ENCODE assay signal across 26 mouse cellular contexts in the genomic region with DNA sequence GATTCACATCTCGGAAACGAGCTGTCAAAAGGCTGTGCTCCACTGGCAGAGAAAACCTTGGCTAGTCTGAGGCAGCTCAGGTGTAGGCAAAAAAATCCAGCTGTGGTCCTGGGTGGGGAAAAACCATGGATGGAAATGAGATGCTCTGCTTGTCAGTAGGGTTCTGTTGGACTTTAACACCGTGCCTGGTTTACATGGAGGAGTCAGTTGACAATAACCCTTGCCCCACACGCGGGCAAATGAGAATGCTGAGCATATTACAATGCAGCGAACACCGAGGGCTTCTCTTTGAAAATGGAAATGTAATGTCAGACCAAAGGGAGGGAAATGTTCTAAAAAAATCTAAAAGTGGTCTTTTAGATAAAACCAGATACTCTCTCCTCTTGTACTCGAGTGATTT.
DNase-seq lines count a peak whose midpoint lies in the region; ATAC-seq and TF ChIP-seq lines count a peak whose summit lies in the region.
"Had no signal": no experiment of that assay in that cellular context is flagged by ENCODE, and none has a peak within 500 bp of the region (broad histone marks: within the 10 kb centered on the region; RNA-seq: fewer than 3 reads in every experiment).

No protein-coding gene starts in this region.

- 40% methylated on average over 8 of the region's 8 CpGs for WGBS in kidney, postnatal 0 days

- no peaks in the 10 kb centered on the region for H3K36me3 ChIP-seq in ES-Bruce4 (ENCODE audit: control insufficient read depth, insufficient read depth, low read length, poor library complexity, severe bottlenecking)
- no peaks in the 10 kb centered on the region for H3K36me3 ChIP-seq in kidney, postnatal 0 days (ENCODE audit: insufficient read depth, low read length)
- H3K36me3 ChIP-seq: embryonic facial prominence, embryonic 12.5 days; stomach, embryonic 15.5 days had no signal

- no peaks in the 10 kb centered on the region for H3K9me3 ChIP-seq in ES-Bruce4 (replicated peaks; ENCODE audit: control insufficient read depth, insufficient read depth, low read length, poor library complexity, severe bottlenecking)
- H3K9me3 ChIP-seq in kidney, postnatal 0 days (replicated peaks; ENCODE audit: low read length), result no peaks in the 10 kb centered on the region
- H3K9me3 ChIP-seq: embryonic facial prominence, embryonic 12.5 days; stomach, embryonic 15.5 days had no signal

- H3K9ac ChIP-seq in ES-Bruce4 (ENCODE audit: low read depth, poor library complexity, severe bottlenecking), result peak overlapping the region; percentile 35
- no peak overlapping the region for H3K9ac ChIP-seq in kidney, postnatal 0 days (ENCODE audit: low read depth, low read length)
- H3K9ac ChIP-seq: embryonic facial prominence, embryonic 12.5 days; liver, embryonic 14.5 days; stomach, embryonic 15.5 days had no signal

- TF ChIP-seq EP300 in ES-Bruce4 (IDR thresholded peaks at IDR 0.05; ENCODE audit: insufficient read depth, low read depth, low read length), result no peak

- peak; percentile 14 for DNase-seq in kidney, adult 18-20 months
- DNase-seq in kidney, postnatal 10 days, result no peak
- no peak for DNase-seq in kidney, postnatal 0 days (ENCODE audit: low spot score)
- DNase-seq in urinary bladder, postnatal 10 days (ENCODE audit: low spot score), result no peak
- no peak for DNase-seq in thymus, adult 18-20 months
- DNase-seq: adrenal gland, postnatal 14 days; B cell, adult 2 months; cerebellum, adult 11 months; cerebellum, adult 9-10 months; cerebellum, postnatal 36 days; embryo, embryonic 11 days; gastrocnemius, adult 2 months; gastrocnemius, postnatal 36 days; heart, postnatal 14 days; liver; lung, adult 2 months; lung, postnatal 10 days; midbrain, embryonic 14.5 days; thymus, postnatal 25 days had no signal

- peaks cover 12% of the 10 kb centered on the region for H3K4me1 ChIP-seq in ES-Bruce4 (ENCODE audit: control insufficient read depth, insufficient read depth, low read length)
- 0 out of 2 replicates have a peak, but pooled peaks cover 3% of the 10 kb centered on the region for H3K4me1 ChIP-seq in kidney, postnatal 0 days (replicated peaks; ENCODE audit: insufficient read depth, low read length)
- H3K4me1 ChIP-seq: embryonic facial prominence, embryonic 12.5 days; stomach, embryonic 15.5 days had no signal

- no peak for TF ChIP-seq CTCF in ES-Bruce4 (IDR thresholded peaks at IDR 0.05; ENCODE audit: low read depth, low read length)
- no peak for TF ChIP-seq CTCF in kidney, postnatal 0 days (IDR thresholded peaks at IDR 0.05; ENCODE audit: low read depth)

- H3K27me3 ChIP-seq in ES-Bruce4 (ENCODE audit: control insufficient read depth, insufficient read depth, low read length, poor library complexity, severe bottlenecking), result no peaks in the 10 kb centered on the region
- H3K27me3 ChIP-seq in kidney, postnatal 0 days (ENCODE audit: insufficient read depth, low read length), result no peaks in the 10 kb centered on the region
- H3K27me3 ChIP-seq: embryonic facial prominence, embryonic 12.5 days; stomach, embryonic 15.5 days had no signal

- H3K4me3 ChIP-seq in ES-Bruce4 (ENCODE audit: low read depth, low read length), result no peak overlapping the region
- H3K4me3 ChIP-seq in kidney, postnatal 0 days (replicated peaks; ENCODE audit: low read depth, low read length), result no peak overlapping the region
- H3K4me3 ChIP-seq: embryonic facial prominence, embryonic 12.5 days; gastrocnemius, adult 2 months; stomach, embryonic 15.5 days had no signal

- TF ChIP-seq POLR2A in ES-Bruce4 (IDR thresholded peaks at IDR 0.05; ENCODE audit: insufficient read depth, low read length), result no peak

- H3K4me2 ChIP-seq in kidney, postnatal 0 days (ENCODE audit: low read length), result no peak overlapping the region
- H3K4me2 ChIP-seq: embryonic facial prominence, embryonic 12.5 days; stomach, embryonic 15.5 days had no signal

- peak overlapping the region; percentile 45 for H3K27ac ChIP-seq in ES-Bruce4 (ENCODE audit: insufficient read depth, low read length)
- 0 out of 2 replicates have a peak overlapping the region, but pooled peaks have one; percentile 11 for H3K27ac ChIP-seq in kidney, postnatal 0 days
- H3K27ac ChIP-seq: embryonic facial prominence, embryonic 12.5 days; gastrocnemius, adult 2 months; liver, embryonic 14.5 days; macrophage; stomach, embryonic 15.5 days had no signal

- ATAC-seq in kidney, postnatal 0 days (replicated peaks; ENCODE audit: low FRiP score, low read depth), result no peak
- ATAC-seq: forebrain, embryonic 14.5 days; hindbrain, embryonic 16.5 days had no signal
